Mouse (Mus musculus): ENCODE results near the gene Sparcl1. TPM values are rescaled to one million over a fixed set of nuclear protein-coding genes. Genes with fewer than 3 reads are reported as not detected.

Sparcl1 gene
- total RNA-seq (2023): not detected

DNA sequence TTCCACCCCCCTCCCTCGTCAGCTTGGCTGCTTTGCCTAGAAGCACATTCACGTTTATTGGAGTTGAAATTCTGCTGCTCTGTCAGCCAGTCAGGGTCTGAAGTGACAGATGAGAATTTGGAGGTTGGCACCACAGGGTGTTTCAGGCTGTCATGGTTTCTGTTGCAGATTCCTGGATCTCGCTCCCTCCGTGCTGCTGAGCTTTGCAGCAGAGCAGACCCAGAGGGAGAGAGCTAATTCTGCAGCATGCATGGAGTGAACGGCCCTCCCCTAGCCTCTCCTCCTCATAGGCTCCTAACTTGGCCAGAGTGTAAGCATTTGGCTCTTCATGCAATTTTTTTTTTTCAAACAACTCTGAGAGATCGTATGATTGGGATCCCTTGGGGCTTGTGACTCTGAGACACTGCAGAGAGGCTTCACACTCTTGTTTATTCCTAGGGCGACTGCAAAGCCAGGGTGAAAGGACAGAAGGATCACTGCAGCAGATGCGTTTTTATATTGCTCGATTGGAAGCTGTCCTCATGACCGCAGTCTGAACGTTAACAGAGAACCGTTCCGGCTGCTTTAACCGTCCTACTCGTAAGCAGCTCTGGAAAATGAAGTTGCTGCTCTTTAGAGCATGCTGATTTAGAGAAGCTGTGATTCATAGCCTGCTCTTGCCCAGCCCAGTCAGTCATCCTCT lies at the start of gene Sparcl1:
Gene Sparcl1 (minus strand): TSS at position 243 of the 682 bp plus-strand sequence.

DNA sequence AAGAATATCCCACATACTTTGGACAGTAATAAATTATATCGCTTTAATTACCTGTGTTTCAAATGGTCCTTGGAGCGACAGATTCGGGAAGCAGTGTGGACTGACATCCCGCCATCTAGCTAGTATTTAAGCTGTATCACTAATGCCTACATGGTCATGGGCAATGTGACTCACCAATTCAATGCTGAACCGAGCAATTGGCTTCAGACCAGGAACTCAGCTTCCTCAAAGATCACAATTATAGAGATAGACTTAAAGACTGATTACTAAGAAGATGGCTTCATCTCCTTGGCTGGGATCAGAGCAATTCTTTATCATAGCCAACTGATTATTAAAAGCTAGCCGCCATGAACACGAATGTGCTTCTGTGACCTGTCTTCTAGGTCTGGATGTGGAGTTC lies 36.0 kb downstream of the Sparcl1 start, which contains the start of gene Gm17660:
Gene Gm17660 (minus strand): TSS at position 101 of the 400 bp plus-strand sequence.

DNA sequence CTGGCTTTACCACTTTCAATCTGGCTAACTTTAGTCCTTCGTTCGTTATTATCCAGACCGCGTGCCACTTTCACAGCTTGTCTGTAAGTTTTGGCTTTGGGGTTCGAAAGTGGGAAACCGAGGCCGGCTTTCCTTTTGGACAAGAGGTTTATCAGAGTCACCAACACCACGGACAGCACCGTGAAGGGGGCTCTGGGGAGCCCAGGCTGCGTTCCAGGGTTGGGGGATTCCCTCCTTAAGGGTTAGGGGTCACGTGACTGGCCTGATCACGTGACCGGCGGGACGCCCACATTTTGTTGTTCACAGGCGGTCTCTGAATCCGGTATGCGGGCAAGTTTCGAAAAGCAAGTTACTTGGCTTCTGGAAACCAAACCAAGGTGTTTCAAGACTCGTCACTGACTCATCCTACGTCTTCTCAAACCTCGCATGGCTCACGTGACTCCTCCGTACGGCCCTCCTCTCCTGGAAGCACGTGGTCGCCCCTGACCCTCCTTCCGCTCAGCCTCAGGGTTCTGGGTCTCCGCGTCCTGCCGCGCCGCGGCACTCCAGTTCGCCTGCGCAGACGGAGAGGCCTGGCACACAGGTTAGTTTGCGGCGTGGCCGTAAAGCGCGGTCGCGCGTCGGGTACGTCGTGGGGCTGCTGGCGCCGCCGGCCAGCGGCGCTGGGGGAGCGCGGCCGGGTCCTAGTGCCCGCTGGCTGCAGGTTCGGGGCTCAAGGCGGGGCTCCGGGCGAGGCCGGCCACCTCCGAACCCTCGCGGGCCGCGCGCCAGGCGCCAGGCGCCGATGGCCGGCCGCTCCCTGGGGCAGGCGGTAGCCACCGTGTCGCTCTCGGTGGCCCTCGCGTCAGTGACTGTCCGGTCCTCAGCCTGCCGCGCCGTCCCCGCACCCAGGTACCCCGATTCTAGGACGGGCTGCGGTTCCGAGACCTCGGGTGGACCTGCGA lies 67.0 kb downstream of the Sparcl1 start, which contains the start of gene Nudt9:
Gene Nudt9 (plus strand): TSS at position 51 of the 944 bp plus-strand sequence.

Other genes starting within 250 kb of the Sparcl1 start
- gene Klhl8, start 202.5 kb downstream of the Sparcl1 start, total RNA-seq (2023): 4.5 TPM
- not detected for gene Hsd17b13, start 136.3 kb downstream of the Sparcl1 start, total RNA-seq (2023)
- gene Hsd17b11, start 91.8 kb downstream of the Sparcl1 start, total RNA-seq (2023): 44.3 TPM
- 34.3 TPM for gene Nudt9, start 67.4 kb downstream of the Sparcl1 start, total RNA-seq (2023)
- gene Gm17660, start 36.1 kb downstream of the Sparcl1 start, total RNA-seq (2023): not detected
- not detected for gene Dspp, start 57.0 kb upstream of the Sparcl1 start, total RNA-seq (2023)
- not detected for gene Dmp1, start 88.9 kb upstream of the Sparcl1 start, total RNA-seq (2023)
- gene Ibsp, start 185.4 kb upstream of the Sparcl1 start, total RNA-seq (2023): not detected
- not detected for gene Mepe, start 211.6 kb upstream of the Sparcl1 start, total RNA-seq (2023)